Mouse (Mus musculus) liver, embryonic 14.5 days (tissue): ENCODE measurements around the gene Spen.

Source experiments
- CTCF ChIP-seq: IDR thresholded peaks from 2 replicates; pipeline ENCODE4 v1.5.1; 2016; ENCODE audit warnings: antibody characterized with exemption, low read depth, control low read depth
- EP300 ChIP-seq: IDR thresholded peaks from 2 replicates; pipeline ENCODE4 v1.6.1; 2016; ENCODE audit warnings: antibody characterized with exemption, low read depth

DNA sequence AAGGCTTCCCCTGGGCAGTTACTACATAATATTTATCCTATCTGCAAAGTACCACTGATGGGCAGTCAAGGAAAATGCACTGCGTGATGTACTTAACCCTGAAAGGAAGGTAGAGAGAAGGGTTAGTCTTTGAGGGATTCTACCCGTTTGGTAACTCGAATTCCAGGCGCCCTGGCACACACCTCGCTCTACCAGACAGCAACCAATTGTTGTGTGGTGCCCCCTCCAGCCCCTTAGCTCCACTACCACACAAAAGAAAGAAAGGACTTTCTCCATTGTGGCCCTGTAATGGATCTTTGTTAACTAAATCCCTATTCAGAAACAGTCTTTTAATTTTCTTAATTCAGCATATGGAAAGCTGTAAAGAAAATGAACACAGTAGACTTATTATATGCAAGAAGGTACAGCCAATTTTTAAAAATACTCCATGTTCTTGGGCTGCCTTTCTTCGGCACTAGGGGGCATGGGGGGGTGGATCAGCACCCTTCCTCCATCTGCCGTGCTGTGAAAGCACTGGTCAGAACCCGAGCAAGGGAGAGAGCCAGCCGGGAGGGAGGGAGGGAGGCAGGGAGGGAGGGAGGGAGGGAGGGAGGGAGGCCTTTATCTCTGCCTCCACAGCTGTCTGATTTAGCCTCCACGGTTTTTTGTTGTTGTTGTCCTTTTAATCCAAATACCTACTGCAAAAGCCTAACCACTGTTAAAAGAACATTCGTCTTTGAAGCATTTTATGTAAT lies 3.3 kb downstream of the Spen start:
- TF ChIP-seq CTCF (peak; percentile 72), EP300 (peak; percentile 49; the same call in 1 of the 2 replicates)
